Mouse (Mus musculus): ENCODE measurements around the gene Slit3.

Slit3 gene

DNA sequence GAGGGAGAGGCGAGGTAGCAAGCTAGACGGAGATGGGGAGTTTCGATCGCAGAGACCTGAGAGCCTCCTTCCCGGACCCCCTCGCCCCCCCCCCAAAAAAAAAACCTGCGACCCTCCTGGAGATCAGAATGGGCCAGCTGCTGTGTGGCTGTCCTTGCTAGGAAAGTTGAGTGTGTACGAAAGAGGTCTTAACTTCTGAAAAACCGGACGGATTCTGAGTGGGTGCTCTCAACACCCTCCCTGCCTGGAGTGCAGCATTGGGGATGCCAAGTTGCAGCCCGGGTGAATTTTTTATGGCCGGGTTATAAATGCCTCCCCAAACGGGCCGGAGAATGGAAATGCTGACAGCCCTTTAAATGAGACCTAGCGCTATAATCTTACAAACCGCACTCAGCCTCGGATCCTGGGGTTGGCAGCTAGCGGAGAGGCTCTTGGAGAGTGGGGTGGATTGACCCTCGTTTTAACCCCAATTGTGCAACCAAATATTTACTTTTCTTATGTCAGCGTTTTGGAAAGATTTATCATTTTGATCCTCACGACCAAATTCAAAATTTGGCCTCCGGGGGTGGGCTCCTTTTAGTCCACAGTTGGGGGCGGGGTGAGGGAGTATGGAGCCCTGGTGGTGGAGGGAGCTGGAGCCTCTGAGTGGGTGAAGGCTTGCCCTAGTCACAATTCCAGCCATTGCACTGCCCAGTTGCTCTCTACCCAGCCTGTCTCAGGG is 1.2 kb downstream of the Slit3 start:
- in situ Hi-C loops (cut with MseI, MboI): loop anchor here in 1 of 2 experiments (10.0 kb wide), 1 partner anchor 283 kb away; no protein-coding TSS in a partner anchor

DNA sequence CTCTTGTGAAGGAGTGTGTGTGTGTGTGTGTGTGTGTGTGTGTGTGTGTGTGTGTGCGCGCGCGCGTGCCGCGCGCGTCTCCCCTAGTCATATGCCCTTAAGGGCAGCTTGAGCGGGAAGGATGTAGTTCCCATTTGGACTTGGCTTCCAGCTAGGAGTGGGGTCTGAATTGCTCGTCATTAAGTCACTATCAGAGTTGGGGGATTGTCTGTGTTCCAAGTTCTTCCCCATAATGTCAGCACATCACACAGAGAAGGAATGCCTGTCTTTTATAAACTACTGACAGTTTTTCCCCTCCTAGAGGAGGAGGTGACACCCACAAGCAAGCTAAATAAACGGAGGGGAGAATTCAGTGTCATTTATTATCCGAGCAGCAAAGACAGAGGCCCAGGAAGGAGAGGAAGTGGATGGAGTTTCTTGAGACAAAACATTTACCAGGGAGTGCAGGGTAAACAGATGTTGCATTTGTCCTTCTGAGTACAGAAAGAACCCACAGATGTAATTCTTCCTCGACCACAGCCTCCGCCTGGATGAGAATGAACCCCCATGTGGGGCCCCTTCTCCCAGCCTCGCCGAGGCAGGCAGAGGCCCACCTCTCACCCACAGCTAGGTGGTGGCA is 3.6 kb downstream of the Slit3 start:
- in situ Hi-C loops (cut with MseI, MboI): loop anchor here in 1 of 2 experiments (10.0 kb wide), 1 partner anchor 280 kb away; no protein-coding TSS in a partner anchor

DNA sequence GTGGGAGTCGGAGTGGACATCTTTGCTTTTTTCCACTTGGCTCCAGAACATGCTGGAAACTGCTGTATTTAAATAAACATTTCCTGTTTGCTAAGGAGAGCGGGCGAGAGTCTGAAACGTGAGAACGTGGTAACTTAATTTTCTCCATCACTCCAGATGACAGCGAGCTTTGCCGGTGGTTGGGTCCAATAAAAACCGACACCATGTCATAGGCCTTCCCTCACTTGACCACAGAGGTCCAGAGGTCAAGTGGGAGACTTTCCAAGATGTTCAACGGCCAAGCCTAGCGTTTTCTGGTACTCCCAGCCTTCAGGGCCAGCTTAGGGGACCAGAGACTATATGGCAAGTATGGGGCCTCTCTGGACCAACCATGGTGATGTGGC is 4.1 kb downstream of the Slit3 start:
- in situ Hi-C loops (cut with MseI, MboI): loop anchor here in 1 of 2 experiments (10.0 kb wide), 1 partner anchor 280 kb away; no protein-coding TSS in a partner anchor

DNA sequence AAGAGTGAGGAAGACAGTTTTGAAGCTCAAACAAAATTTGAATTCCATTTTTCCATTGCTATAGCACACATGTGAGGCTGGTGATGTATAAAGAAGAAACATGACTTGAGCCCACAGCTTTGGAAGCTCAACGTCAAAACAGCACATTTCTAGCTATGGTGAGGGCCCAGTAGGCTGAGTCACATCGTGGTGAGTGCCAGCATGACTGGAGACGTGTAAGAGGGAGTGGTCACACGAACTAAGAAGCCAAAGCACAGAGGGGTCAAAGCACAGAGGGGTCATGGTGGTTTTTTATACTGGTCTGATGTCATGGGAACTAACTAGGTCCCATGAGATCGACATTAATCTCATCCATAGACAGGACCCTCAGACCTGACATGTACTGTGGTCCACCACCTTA is 10.7 kb downstream of the Slit3 start:
- in situ Hi-C loops (cut with MseI, MboI): no loop called here

DNA sequence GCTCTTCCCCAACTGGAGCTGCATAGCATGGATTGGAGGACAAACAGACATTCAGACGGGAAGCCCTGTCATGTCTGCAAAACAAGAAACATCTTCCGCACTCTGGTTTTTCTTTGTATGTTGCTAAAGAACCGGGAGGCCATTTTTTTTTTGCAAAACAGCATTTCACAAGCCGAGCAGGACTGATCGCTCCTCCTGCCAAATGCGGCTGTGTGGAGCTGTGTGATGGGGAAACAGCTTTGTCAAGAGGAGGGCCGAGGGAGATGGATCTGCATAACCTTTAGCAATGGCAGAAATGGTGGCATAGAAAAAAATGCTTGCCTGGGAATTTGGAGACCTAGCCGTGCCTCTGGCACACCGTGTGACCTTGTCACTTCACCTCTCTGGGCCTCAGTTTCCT is 15.6 kb downstream of the Slit3 start:
- in situ Hi-C loops (cut with MseI, MboI): no loop called here

DNA sequence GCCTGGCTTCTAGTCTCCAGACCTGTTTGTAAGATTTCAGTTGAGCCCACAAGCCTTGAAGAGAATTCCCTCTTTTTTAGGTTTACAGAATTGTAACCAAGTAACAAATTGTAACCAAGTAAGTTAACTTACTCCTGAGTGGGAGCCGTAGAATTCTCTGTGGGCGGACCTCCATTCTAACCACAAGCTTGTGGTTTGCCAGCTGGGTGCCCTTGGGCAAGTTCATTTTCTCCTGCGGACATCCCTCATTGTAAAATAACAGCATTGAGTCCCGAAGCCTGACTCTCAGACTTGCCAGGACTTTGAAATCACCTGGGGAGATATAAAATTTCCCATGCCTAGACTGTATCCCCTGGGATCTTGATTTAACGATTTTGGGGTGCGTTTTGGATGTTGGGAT is 19.1 kb downstream of the Slit3 start:
- in situ Hi-C loops (cut with MseI, MboI): no loop called here

DNA sequence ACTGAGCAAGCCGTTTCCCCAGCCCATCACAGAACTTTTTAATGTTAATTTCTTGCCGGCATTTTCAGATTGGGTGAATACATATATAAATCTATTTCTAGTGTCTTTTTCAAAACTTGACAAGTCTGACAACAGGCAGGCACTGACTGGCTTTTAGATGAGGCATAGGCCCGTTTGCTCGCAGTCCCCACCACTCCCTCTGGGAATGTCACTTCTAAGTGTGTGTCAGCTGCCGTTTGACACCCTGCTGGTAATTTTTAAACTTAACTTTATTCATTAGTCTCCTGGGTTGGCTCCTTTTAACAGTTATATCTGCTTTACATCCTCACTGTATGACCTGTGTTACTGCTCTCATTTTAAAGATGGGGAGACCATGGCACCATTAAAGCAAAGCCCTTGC is 21.2 kb downstream of the Slit3 start:
- in situ Hi-C loops (cut with MseI, MboI): no loop called here

DNA sequence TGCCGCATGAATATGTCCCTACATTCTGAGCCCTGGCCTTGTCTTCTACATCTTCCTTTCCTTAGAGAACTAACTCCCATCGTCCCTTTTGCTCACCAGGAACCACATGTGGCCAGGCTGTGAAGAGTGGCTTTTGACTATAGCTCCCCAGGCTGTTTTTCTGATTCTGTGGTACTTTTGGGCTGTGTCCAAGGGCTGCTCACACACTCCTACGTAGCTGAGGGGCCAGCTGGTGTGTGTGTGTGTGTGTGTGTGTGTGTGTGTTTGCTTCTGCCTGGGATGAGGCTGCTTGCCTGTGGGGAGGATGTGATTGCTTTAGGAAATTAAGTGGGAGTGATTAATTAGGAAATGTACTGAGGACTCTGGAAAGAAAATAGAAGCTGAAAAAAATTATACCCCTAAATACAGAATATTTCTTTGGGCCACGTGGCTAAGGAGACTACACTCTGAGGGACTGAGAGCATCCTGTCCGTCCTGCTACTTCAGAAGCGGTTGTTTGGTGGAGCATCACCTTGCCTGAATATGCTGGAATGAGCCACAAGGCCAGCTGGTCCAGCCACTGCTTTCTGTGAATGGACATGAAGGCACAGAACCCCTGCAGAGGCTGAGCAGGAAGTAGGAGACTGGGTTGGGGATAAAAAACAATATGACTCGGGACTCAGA is 21.8 kb downstream of the Slit3 start:
- in situ Hi-C loops (cut with MseI, MboI): no loop called here

DNA sequence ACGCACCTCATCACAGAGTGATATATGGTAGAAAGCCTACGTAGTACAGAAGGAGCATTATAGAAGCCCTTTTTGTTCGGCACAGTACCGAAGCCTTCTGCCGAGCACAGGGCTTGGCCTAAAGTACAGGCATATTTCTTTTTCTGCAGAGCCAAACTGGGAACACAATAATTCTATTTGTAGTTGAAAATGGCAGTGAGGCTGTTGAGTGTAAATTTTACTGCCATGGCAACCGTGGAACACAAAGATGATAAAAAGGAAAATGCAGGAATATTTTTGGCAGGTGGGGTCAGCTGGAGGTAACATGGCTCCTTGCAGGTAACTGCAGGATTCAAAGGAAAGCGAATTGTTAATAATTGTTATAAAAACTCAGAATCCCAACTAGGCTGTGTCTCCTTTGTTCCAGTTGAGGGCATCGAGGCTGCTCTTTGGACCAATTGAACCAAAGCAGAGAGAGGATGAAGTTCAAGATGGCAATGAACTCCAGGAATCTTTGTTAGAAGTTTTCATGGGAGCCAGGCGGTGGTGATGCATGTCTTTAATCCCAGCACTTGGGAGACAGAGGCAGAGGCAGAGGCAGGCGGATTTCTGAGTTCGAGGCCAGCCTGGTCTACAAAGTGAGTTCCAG is 26.9 kb downstream of the Slit3 start:
- in situ Hi-C loops (cut with MseI, MboI): no loop called here

DNA sequence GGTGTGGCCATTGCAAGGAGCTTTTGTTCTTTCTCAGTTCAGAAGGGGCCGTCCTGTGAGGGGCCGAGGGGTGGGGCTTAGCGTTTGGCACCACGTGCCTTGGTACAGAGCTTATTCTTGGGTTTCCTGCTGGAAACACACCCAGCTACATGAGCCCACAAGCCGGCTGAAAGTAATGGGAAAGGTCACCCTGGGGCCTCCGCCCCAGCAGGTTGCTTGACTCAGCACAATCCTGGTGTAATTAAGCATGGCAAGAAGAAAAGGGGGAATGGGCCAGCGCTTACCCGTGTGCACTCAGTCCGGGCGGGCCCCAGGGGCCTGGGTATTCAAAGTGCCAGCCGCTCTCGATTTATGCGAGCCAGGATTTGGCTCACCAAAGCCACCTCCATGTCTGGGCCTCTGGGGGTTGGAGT is 30.5 kb downstream of the Slit3 start:
- in situ Hi-C loops (cut with MseI, MboI): no loop called here

DNA sequence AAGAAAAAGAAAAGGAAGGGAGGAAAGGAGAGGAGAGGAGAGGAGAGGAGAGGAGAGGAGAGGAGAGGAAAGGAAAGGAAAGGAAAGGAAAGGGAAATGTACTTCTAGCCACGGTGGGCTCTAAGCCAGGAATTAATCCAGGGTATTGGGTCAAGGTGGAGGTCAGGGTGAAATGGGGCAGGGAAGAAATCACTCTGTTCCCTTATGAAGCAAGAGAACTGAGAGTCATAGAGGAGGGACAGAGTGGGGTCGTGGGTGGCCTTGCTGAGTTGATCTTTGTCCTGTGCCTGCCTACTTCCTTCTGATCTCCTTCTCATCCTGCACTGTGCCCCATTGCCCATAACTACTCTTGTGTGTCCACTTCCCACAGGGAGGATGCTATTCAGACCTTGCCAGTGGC is 31.9 kb downstream of the Slit3 start:
- in situ Hi-C loops (cut with MseI, MboI): no loop called here

DNA sequence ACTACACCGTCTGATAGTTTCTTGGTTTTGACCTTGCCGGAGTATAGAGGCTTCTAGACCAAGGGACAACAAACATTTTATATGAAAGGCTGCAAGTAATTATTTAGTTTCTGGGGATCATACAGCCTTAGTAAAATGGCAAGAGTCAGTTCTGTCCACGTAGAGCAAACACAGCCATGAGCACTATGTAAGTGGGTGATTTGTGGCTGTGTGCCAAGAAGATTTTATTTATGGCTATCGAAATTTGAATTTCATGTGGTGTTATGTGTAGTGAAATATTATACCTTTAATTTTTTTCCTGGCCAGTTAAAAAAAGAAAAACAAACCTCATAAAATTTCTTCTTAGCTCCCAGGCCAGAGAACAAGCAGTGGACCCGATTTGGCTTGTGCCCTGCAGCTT is 33.4 kb downstream of the Slit3 start:
- in situ Hi-C loops (cut with MseI, MboI): no loop called here

DNA sequence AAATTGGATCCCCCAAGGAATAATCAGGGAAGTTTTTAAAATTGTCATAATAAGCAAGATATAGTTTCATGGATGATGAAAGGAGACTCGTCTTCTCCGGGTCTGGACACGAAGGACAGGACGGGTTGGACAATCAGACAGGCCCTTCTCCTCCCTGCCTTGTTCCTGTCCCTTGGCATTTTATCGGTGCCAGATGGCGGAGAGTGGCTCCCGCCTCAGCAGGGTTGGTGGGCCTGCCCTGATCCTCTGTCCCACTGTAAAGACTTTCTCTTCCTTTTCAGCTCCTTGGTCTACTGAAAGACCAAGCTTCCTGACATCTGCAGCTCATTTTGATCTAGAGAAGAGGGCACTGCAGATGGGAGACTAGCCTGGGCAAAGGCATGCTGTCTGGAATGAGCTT is 34.3 kb downstream of the Slit3 start:
- in situ Hi-C loops (cut with MseI, MboI): no loop called here

DNA sequence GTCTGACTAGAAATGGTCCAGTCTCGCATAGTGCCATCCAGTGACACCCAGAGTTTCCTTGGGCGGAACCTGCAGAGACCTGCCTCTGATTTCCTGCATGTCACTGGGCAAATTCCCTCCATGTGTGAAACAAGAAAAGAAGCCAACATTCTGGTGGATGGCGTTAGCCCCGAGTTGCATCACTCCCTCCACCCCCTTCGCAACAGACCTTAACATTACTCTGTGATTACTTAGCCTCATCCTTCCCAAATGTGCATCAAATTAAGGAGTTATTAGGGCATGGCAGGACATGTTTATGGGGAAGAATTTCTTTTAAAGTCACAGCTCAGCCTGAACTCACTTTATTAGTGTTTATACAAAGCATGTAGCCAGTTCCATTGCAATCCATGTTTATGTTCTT is 35.7 kb downstream of the Slit3 start:
- in situ Hi-C loops (cut with MseI, MboI): no loop called here

DNA sequence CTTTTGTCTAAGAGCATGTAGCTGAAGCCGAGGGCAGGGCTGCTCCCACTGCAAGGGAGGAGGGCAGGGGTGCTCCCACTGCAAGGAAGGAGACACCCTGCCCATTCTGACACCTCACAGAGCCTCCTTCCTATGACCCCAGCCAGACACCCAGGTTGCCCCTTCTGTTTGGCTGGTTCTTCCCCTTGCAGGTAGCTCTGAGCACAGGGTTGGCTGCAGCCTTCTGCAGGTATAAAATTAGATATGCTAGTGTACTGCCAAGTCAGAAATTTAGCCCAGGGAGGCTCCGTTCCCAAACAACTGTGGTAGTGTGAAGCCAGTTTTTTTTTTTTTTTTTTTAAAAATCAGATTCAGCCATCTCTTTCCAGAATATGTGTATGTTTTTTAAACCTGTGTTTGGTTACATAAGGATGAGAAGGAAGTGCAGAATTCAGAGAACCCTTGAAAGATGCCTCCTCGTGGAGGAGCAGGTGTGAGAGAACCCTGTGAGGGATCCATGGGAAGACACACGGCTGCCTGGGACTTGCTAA is 39.7 kb downstream of the Slit3 start:
- in situ Hi-C loops (cut with MseI, MboI): no loop called here

DNA sequence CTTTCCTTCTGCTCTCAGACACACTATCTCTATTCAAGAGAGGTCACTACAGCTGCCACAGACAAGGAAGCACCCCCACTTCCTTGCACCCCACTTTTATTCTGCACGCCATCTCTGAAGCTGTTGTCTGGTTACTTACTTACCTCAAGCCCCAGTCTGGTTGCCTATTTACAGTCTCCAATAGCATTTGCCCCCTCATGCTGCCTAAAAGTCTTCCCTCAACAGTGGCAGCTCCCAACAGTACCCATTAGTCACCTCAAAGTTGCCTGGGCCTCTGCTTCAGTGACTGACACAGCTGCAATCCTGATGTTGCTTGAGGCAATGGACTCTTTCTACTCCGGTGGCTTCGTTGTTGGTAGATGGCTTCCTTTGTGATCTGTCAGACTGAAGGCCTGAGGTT is 42.4 kb downstream of the Slit3 start:
- in situ Hi-C loops (cut with MseI, MboI): no loop called here

DNA sequence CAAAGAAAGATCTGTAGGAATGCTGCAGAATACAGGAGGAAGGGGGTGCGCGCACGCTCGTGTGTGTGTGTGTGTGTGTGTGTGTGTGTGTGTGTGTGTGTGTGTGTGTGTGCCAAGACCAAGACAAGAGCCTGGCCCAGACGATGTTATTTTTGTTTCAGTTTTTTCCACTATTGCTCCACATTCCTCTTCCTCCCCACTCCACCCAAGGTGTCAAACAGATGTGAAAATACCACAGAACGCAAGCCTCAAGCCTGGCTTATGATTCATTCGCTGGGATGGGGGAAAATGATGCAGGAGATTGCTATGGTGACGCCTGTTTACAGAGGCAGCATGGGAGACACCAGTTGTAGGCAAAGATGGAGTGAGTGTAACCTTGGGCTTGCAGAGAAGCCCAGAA is 46.2 kb downstream of the Slit3 start:
- in situ Hi-C loops (cut with MseI, MboI): no loop called here

DNA sequence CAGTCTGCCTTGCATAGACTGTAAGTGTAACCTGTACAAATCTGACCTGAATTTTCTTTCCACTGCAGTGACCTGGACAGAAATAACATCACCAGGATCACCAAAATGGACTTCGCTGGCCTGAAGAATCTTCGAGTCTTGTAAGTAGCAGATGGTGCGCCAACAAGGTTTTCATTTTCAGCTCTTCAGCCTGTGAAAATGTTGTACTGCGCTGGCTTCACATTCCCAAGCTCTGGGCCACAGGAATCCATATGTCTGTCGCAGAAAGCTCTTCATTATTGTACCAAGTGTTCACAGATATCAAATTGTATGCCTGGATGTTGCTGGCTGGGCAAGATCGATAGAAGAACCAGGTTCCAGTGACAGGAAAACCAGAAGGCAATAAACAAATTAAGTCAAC is 50.5 kb downstream of the Slit3 start:
- in situ Hi-C loops (cut with MseI, MboI): no loop called here

DNA sequence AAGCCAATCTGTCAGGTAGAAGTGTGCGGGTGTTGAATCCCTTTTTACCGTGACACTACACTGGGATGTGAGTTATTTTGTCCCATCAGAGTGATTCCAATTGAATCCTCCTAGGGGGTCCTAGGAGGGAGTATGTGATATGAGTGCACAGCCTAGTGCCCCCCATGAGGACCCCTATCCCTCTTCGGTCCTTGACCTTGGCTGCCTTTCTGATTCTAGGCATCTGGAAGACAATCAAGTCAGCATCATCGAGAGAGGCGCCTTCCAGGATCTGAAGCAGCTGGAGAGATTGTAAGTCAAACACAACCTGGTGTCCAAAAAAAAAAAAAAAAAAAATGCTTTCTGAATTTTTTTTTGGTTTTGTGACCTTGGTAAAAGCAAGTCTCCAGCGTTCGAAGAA is 56.5 kb downstream of the Slit3 start:
- in situ Hi-C loops (cut with MseI, MboI): no loop called here

DNA sequence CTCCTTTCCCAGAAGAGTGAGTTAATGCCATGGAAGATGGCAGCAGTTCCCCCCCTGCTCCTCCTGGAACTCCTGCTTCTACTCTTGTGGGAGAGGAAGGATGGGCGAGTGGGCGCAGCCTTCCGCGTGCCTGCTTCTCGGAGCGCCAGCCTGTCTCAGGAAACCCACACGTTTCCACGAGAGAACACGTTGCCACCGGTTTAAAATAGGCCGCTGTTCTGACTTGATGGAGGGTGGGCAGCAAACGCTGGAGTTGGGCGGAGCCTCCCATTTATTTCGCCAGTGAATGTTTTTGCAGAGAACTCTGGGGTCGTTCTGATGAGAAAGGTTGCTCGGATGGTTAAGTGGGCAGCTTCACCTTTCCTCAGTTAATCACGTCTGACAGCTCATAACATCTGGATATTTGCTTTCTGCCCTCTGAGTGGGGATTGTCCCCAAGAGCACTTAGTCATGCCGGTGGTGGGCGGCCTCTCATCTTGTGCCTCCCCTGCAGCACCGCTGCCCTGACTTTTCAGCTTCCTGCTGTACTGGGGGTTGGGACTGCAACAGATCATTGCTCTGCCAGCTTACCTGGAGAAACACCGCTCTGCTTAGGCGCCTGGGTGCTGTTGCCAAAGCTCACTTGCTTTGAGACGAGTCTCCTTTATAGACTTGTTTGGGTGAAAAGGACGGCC is 57.3 kb downstream of the Slit3 start:
- in situ Hi-C loops (cut with MseI, MboI): no loop called here

DNA sequence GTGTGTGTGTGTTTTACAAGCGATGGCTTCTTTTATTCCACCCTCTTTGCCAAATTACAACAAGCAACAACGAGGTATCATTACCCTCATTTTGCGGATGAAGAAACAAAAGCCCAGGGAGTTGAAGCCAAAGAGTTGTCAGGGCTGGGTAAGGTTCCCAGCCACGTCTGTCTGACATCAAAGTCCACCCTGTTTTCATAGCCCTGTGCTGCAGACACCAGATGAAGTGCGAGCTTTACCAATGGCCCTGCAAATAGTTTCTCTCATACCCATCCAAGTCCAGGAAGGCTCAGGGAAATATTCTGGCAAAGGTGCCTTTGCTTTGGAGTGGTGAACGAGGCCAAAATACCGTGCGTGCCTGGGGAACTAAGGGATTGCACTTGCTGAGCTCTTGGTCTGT is 58.3 kb downstream of the Slit3 start:
- in situ Hi-C loops (cut with MseI, MboI): no loop called here

DNA sequence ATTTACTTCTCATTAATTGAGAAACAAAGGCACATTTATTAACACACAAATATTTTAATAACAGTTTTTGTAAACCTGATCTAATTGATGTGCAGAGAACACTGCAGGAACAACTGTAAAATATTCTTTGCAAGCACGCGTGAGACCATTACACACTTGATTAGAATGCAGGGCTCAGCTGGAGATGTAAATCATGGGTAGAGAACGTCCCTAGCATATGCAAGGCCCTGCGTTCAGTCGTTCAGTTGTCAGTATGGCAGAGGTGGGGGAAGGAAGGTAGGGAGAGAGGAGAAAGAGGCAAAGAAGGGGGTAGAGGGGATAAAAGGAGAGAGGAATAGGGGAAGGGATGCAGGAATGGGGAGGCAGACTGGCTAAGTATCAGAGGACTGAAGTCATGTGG is 61.9 kb downstream of the Slit3 start:
- in situ Hi-C loops (cut with MseI, MboI): no loop called here
